Mouse (Mus musculus): ENCODE measurements around the gene Cybc1. TPM values are rescaled to one million over a fixed set of nuclear protein-coding genes. Genes with fewer than 3 reads are reported as not detected.

The Cybc1 gene
- polyA plus RNA-seq, 1 experiment from 2014 or later = 45.1 TPM

DNA sequence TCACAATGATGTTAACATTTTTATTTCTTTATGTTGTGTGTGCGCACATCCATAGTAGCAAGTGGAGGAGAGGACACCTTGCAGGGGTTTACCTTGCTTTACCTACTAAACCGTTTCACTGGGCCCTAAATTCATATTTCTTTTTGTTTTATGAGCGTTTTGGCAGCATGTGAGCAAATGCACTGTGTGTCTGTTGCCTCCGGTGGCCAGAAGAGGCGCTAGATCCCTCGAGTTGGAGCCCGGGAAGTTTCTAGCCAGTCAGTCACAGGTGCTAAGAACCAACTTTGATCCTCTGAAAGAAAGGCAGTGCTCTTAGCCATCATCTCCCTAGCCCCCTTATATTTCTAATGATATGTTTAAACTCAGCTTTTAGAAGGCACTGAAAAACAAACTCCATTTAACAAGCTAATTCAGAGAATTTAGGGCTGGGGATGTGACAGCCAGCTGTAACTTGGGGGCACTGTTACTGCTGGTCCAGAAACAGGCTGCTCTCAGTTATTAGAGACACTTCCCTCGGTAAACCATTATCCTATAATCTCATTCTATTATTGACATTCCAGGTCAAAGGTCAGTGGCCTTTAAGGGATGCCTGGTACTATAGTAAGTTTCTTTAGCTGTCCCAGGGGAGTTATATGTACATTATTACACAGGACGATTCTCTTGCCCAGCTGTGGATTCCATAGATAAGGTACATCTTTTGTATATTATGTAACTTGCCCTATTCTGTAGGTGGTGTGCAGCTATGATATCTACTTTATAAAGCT, 6.5 kb upstream of the Cybc1 start:
- no peaks in the 10 kb centered on the region for H3K27me3 ChIP-seq
- peaks cover 22% of the 10 kb centered on the region for H3K4me1 ChIP-seq
- ATAC-seq (ENCODE audit: insufficient number of reproducible peaks, insufficient read depth, low FRiP score, low TSS enrichment, low read depth) = no peak
- H3K4me2 ChIP-seq = peak overlapping the region; percentile 56
- peak overlapping the region; percentile 83 for H3K4me3 ChIP-seq
- no peaks in the 10 kb centered on the region for H3K9me3 ChIP-seq
- H3K27ac ChIP-seq = peak overlapping the region; percentile 100
- WGBS = 27% methylated on average over 9 of the region's 9 CpGs
- H3K9ac ChIP-seq = no peak overlapping the region
- peaks cover 13% of the 10 kb centered on the region for H3K36me3 ChIP-seq

DNA sequence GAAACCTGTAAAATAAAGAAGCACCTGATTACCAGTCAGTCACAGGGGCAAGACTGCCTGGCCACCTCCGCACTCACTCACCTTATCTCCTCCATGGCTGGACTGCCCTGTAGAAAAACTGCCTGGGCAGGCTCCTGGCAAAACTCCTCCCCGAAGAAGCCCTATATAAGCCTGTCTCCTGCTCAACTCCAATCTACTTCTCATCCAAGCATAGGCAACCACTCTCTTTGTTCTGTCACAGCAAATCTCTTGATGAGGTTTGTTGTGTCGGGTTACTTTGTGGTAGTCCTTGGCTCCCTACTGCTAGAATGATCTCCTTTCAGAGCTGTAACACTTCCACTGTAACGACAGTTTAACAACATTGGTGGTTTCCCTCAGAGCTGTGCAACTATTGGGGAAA, 3.6 kb upstream of the Cybc1 start:
- peaks cover 23% of the 10 kb centered on the region for H3K4me1 ChIP-seq
- H3K9ac ChIP-seq = no peak overlapping the region
- H3K4me2 ChIP-seq = no peak overlapping the region
- H3K27me3 ChIP-seq = no peaks in the 10 kb centered on the region
- H3K36me3 ChIP-seq = no peaks in the 10 kb centered on the region
- no peak for ATAC-seq (ENCODE audit: insufficient number of reproducible peaks, insufficient read depth, low FRiP score, low TSS enrichment, low read depth)
- H3K9me3 ChIP-seq = no peaks in the 10 kb centered on the region
- no peak overlapping the region for H3K27ac ChIP-seq
- no peak overlapping the region for H3K4me3 ChIP-seq
- WGBS = 35% methylated on average over 4 of the region's 4 CpGs

DNA sequence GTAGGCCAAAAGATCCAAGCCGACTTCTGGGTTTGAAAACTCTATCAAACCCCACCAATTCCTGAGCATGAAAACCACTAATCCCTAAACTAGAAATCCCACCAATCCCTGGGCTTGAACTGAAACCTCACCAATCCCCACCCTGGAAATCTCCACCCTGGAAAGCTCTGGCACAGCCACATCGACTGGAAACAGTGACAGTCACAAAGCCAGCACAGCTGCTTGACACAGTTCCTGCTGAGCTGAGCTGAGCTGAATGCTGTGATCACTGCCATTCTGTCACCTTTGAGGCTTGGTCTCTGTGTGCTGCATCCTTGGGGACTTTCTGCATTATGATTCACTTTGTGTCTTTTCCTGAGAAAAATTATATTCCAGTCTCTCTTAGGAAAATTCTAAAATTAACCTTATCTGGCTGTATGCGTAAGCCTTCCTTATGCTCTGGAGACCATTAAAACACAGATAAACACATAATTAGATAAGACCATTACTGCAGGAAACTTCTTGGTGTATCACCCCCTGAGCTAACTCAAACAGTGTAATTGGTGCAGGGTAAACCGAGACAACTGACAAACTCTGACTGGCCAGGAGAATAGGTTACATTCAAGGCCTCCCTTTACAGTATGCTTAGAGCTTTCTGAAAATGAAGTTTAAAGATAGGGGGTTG, 2.6 kb upstream of the Cybc1 start:
- Histone ChIP-seq H3K36me3 (peaks cover 6% of the 10 kb centered on the region), H3K4me3 (no peak overlapping the region), H3K9ac (no peak overlapping the region), H3K9me3 (no peaks in the 10 kb centered on the region), H3K4me2 (no peak overlapping the region), H3K27me3 (no peaks in the 10 kb centered on the region), H3K4me1 (peaks cover 27% of the 10 kb centered on the region), H3K27ac (no peak overlapping the region)
- WGBS = 49% methylated on average over 4 of the region's 4 CpGs
- ATAC-seq (ENCODE audit: insufficient number of reproducible peaks, insufficient read depth, low FRiP score, low TSS enrichment, low read depth) = no peak

DNA sequence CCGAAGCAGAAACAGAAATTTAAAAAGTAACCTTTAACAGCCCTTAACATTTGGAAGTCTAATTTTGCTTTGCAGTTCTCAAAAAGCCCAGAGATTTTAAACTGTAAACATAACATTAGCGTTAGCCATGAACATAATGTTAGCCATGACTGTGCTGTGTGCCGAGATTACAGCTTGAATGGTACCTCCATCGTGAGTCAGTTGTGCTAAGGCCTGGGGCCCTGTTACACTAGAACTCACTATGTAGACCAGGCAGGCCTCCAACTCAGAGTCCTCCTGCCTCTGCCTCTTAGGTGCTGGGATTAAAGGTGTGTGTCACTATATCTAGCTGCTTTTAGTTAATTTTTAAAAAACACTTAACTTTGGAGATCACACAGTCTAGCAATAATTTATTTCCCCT, 2.1 kb upstream of the Cybc1 start:
- 74% methylated on average over 4 of the region's 4 CpGs for WGBS
- Histone ChIP-seq H3K27me3 (no peaks in the 10 kb centered on the region), H3K36me3 (peaks cover 11% of the 10 kb centered on the region), H3K4me3 (no peak overlapping the region), H3K4me2 (no peak overlapping the region), H3K9ac (no peak overlapping the region), H3K9me3 (no peaks in the 10 kb centered on the region), H3K4me1 (peaks cover 24% of the 10 kb centered on the region), H3K27ac (no peak overlapping the region; the same call in 1 of the 2 replicates)
- ATAC-seq (ENCODE audit: insufficient number of reproducible peaks, insufficient read depth, low FRiP score, low TSS enrichment, low read depth) = no peak

DNA sequence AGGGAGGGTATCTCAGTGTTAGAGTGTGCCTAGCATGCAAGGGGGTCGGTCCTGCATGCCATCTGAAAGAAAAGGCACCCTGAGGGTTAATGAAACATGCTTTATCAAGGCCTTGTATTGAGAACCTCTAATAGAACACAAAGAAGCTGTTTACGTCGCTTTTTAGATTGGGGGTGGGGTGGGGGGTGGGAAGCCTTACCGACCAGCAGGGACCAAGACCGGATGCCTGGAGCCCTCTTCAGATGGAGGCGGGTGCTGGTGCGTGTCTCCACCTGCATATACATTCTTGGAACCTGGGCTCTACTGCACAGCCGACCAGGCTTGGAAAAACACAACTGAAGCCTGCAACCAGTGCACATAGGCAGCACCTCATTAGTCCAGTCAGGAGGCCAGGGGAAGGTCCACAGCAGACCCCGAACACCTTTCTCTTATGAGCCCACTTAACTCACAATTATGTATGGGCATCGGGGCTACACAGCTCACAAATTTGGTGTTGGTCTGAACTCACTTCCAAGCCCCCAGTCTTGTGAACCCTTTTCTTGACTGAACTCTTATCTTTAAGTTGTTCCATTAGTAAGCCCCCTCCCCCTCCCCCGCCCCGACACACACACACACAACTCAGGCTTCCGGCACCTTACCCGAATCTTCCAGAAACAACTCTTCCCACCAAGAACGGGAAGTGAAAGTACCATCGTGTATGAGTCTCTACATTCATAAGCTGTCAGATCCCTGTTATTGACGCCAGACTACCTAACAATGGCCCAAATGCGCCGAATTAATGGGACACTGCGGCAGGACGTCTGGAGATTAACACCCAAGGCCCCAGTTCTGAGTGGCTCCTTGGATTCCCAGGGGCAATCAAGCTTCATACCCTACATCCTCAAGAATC, 749 bp downstream of the Cybc1 start:
- 25% methylated on average over 21 of the region's 21 CpGs for WGBS
- peak overlapping the region; percentile 79 for H3K4me2 ChIP-seq
- H3K4me3 ChIP-seq = peak overlapping the region; percentile 76
- peak overlapping the region; percentile 80 for H3K9ac ChIP-seq
- H3K4me1 ChIP-seq = peaks cover 20% of the 10 kb centered on the region
- H3K9me3 ChIP-seq = no peaks in the 10 kb centered on the region
- peaks cover 39% of the 10 kb centered on the region for H3K36me3 ChIP-seq
- H3K27me3 ChIP-seq = no peaks in the 10 kb centered on the region
- H3K27ac ChIP-seq = peak overlapping the region; percentile 75
- ATAC-seq (ENCODE audit: insufficient number of reproducible peaks, insufficient read depth, low FRiP score, low TSS enrichment, low read depth) = no peak; the same call in 1 of the 2 replicates

DNA sequence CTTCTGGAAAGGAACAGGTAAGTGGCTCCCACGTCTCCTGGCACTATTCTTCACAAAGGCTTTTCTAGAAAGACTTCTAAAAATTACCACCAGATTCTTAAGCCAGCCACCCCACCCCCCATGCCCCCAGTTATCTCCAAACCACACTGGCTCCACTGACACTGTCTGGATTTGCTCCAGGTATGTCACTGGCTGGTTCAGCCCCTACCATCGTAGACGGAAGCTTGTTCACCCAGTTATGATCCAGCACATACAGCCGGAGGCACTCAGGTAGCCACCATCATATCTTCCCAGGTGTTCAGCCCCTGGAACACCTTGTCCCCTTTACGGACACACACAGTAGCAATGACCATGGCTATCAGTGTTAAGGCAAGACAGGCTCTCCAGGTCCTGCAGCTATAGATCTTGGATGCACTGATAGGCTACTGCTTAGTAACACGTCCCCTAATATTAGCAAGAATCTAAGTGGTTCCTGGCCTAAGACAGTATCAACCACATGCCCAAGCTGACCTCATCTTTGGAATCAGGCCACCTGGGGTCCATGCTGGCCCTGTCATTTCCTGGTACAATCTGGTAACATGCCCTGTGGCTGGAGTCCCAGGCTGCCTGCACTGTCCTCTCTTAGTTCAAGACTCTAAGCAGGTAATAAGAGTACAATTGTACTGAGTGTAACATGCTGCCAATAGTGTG, 7.7 kb downstream of the Cybc1 start:
- 88% methylated on average over 6 of the region's 6 CpGs for whole genome bisulfite sequencing

DNA sequence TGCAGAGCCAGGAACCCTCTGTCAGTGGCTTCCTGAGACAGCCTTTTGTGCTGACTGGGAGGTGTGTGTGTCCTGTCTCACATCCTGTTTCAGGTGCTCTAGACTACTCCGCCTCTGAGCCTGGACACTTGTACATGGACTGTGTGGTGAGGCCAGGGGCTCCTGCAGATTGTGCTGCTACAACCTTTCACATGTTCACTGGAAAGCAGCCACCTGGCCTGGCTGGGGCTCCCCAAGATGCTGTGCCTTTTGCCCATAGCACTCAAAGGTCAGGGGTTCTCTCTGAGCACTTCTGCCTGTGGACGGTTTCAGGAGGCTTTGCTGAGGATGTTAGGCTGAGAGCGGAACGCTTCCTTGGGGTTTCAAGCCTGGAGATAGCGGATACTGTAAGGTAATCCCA, 8.4 kb downstream of the Cybc1 start:
- H3K4me3 ChIP-seq = no peak overlapping the region
- peaks cover 92% of the 10 kb centered on the region for H3K36me3 ChIP-seq
- no peaks in the 10 kb centered on the region for H3K27me3 ChIP-seq
- no peaks in the 10 kb centered on the region for H3K4me1 ChIP-seq
- ATAC-seq (ENCODE audit: insufficient number of reproducible peaks, insufficient read depth, low FRiP score, low TSS enrichment, low read depth) = no peak
- no peaks in the 10 kb centered on the region for H3K9me3 ChIP-seq
- H3K9ac ChIP-seq = no peak overlapping the region
- 93% methylated on average over 5 of the region's 5 CpGs for WGBS
- no peak overlapping the region for H3K27ac ChIP-seq
- no peak overlapping the region for H3K4me2 ChIP-seq

More for the DNA sequence above, 7.7 kb downstream of the Cybc1 start:
- H3K4me1 ChIP-seq = no peaks in the 10 kb centered on the region
- H3K27ac ChIP-seq = no peak overlapping the region
- no peaks in the 10 kb centered on the region for H3K27me3 ChIP-seq
- no peak overlapping the region for H3K4me3 ChIP-seq
- H3K9ac ChIP-seq = no peak overlapping the region
- H3K9me3 ChIP-seq = no peaks in the 10 kb centered on the region
- peaks cover 91% of the 10 kb centered on the region for H3K36me3 ChIP-seq
- H3K4me2 ChIP-seq = no peak overlapping the region
- ATAC-seq (ENCODE audit: insufficient number of reproducible peaks, insufficient read depth, low FRiP score, low TSS enrichment, low read depth) = no peak

DNA sequence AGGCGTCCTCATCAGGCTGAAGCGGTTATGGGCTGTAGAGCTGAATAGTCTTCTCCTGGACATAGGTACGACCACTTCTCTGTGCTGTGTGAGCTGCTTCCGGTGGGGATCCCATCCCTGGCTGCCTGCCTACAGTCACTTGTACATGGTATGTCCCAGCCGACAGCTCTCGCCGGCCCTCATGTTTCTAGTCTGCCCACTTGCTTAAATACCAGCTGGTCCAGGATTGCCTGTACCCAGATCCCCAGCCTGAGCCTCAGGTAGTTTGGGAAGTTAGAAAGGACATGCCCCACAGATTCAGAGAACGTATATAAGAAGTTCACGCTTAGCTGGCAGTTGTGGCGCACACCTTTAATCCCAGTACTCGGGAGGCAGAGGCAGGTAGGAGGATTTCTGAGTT, 9.3 kb downstream of the Cybc1 start:
- 0 out of 2 replicates have a peak overlapping the region, but pooled peaks have one; percentile 36 for H3K9ac ChIP-seq
- H3K4me2 ChIP-seq = no peak overlapping the region
- H3K36me3 ChIP-seq = peaks cover 87% of the 10 kb centered on the region
- H3K27ac ChIP-seq = no peak overlapping the region
- H3K4me3 ChIP-seq = no peak overlapping the region
- H3K4me1 ChIP-seq = no peaks in the 10 kb centered on the region
- no peak for ATAC-seq (ENCODE audit: insufficient number of reproducible peaks, insufficient read depth, low FRiP score, low TSS enrichment, low read depth)
- no peaks in the 10 kb centered on the region for H3K9me3 ChIP-seq
- 89% methylated on average over 11 of the region's 11 CpGs for WGBS
- no peaks in the 10 kb centered on the region for H3K27me3 ChIP-seq

DNA sequence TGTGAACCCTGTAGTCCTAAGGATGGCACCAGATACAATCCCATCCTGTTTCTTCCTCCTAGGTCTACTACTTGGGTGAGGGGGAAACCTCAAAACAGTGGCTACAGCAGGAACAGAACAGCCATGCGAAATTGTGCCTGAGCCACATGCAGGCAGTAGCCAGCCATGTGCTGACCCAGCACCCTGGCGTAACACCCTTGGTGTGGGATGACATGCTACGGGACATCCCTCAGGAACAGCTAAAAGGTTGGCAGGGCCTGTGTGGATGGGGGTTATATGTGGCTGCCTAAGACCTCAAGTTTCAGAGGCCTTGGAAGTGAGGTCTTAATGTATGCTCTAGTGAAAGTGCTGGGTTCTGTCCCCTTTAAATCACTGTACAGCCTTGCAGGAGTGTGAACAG, 12.3 kb downstream of the Cybc1 start:
- WGBS = 93% methylated on average over 3 of the region's 3 CpGs
- no peak for ATAC-seq (ENCODE audit: insufficient number of reproducible peaks, insufficient read depth, low FRiP score, low TSS enrichment, low read depth)

DNA sequence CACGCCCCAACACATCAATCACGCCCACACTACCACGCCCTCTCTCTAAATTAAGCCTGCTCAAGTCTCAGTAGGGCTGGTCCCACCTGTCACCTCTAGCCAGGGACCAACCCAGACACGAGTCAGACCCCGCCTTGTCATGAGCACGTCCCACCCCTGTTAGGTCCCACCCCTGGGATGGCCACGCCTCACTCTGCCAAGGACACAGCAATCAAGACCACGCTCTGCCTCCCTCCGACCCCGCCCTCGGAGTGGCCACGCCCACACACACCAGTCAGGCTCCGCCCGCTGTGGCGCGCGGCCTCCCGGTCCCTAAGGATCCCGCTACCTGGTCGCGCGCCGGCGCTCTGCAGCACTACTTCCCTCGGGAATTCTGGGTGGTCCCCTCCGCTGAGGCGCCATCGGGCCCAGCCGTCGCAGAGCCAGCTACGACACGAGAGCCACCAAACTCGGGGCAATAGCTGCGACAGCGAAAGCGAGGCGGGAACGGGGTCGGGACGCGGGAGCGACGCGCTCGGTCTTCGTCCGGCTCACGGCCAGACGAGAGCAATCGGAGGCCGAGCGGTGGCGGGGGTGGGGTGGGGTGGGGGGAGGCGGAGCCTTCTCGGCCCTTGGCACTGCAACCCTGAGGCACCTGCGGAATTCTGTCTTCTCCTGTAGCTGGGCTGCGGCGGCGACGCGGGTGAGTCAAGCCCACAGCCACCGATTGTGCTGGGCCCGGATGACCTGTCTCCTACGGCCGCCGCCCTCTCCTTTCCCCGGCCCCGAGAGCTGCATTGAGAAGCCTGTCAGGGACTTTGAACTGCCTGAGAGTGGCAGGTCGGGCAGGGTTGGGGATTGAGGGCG, 24.7 kb downstream of the Cybc1 start, which contains the start of the genes Hexdc and Ogfod3:
Hexdc (plus strand) TSS at position 273 of the 846 bp plus-strand sequence.
Ogfod3 (minus strand) TSS at position 551 of the 846 bp plus-strand sequence.
- Histone ChIP-seq H3K4me2 (peak within 1 kb of the TSS; percentile 79), H3K27ac (peak within 1 kb of the TSS; percentile 82), H3K9me3 (no peaks in the 10 kb centered on the region), H3K9ac (peak within 1 kb of the TSS; percentile 78), H3K36me3 (peaks cover 16% of the 10 kb centered on the region), H3K4me1 (peaks cover 14% of the 10 kb centered on the region), H3K4me3 (peak within 1 kb of the TSS; percentile 74), H3K27me3 (no peaks in the 10 kb centered on the region)
- under 1% methylated on average over 65 of the region's 70 CpGs for WGBS
- peak; percentile 98 for ATAC-seq (ENCODE audit: insufficient number of reproducible peaks, insufficient read depth, low FRiP score, low TSS enrichment, low read depth)

More for the DNA sequence above, 12.3 kb downstream of the Cybc1 start:
- Histone ChIP-seq H3K9me3 (no peaks in the 10 kb centered on the region), H3K27ac (no peak overlapping the region), H3K4me2 (no peak overlapping the region), H3K36me3 (peaks cover 75% of the 10 kb centered on the region), H3K27me3 (no peaks in the 10 kb centered on the region), H3K4me1 (no peaks in the 10 kb centered on the region), H3K9ac (no peak overlapping the region), H3K4me3 (no peak overlapping the region)

All from embryonic facial prominence, embryonic 13.5 days (tissue).